Mouse (Mus musculus) heart, postnatal 0 days (tissue): ENCODE measurements around the gene Srrm3.

Experiments used
- CTCF ChIP-seq: IDR thresholded peaks from 2 replicates; pipeline ENCODE4 v1.5.1; 2016; ENCODE audit warnings: antibody characterized with exemption, control low read depth, low read depth
- EP300 ChIP-seq: IDR thresholded peaks from 2 replicates; pipeline ENCODE4 v1.6.1; 2016; ENCODE audit warnings: antibody characterized with exemption, low read depth

DNA sequence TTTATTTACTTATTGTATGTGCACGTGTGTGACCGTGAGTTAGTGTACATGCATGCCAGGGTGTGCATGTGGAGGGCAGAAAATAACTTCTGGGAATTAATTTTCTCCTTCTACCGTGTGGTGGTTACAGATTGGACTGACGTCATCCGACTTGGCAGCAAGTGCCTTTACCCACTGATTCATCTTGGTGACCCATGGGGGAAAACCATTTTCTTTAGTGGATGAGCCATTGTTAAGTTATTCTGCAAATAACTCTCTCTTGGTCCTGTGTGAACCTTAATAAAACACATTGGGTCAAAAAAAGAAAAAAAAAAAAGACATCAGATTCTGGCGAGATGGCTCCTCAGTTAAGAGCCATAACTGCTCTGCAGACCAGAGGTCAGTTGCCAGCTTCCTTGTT, 35.0 kb downstream of the Srrm3 start:
- TF ChIP-seq CTCF (no peak), EP300 (no peak)
